Mouse (Mus musculus): ENCODE data around the gene Vps36. TPM values are rescaled to one million over a fixed set of nuclear protein-coding genes. Genes with fewer than 3 reads are reported as not detected.

Gene Vps36
- total RNA-seq, 2 experiments from 2014 or later: 6.1 to 7.1 TPM

Other genes starting within 250 kb of the Vps36 start
- gene Defb13, start 246.0 kb upstream of the Vps36 start, total RNA-seq (2015; ENCODE audit: low replicate concordance): not detected in 2 replicates
- not detected in 2 replicates for gene Defb13, start 246.0 kb upstream of the Vps36 start, total RNA-seq (2017; ENCODE audit: low replicate concordance)
- not detected in 2 replicates for gene Fam90a1a, start 234.1 kb upstream of the Vps36 start, total RNA-seq (2015; ENCODE audit: low replicate concordance)
- not detected in 2 replicates for gene Fam90a1a, start 234.1 kb upstream of the Vps36 start, total RNA-seq (2017; ENCODE audit: low replicate concordance)
- gene Ccdc70, start 223.0 kb upstream of the Vps36 start, total RNA-seq (2015; ENCODE audit: low replicate concordance): not detected in 2 replicates
- not detected in 2 replicates for gene Ccdc70, start 223.0 kb upstream of the Vps36 start, total RNA-seq (2017; ENCODE audit: low replicate concordance)
- gene Atp7b, start 132.5 kb upstream of the Vps36 start, total RNA-seq (2015; ENCODE audit: low replicate concordance): 8.6 and 11.3 TPM in 2 replicates
- 4.5 and 8.5 TPM in 2 replicates for gene Atp7b, start 132.5 kb upstream of the Vps36 start, total RNA-seq (2017; ENCODE audit: low replicate concordance)
- gene Alg11, start 132.1 kb upstream of the Vps36 start, total RNA-seq (2015; ENCODE audit: low replicate concordance): 3.2 and 5.4 TPM in 2 replicates
- gene Alg11, start 132.1 kb upstream of the Vps36 start, total RNA-seq (2017; ENCODE audit: low replicate concordance): 4.7 and 28.4 TPM in 2 replicates
- gene Nek5, start 67.8 kb upstream of the Vps36 start, total RNA-seq (2015; ENCODE audit: low replicate concordance): not detected in 2 replicates
- gene Nek5, start 67.8 kb upstream of the Vps36 start, total RNA-seq (2017; ENCODE audit: low replicate concordance): not detected in 2 replicates
- 18.9 and 45.0 TPM in 2 replicates for gene Nek3, start 26.4 kb upstream of the Vps36 start, total RNA-seq (2015; ENCODE audit: low replicate concordance)
- 39.0 and 46.9 TPM in 2 replicates for gene Nek3, start 26.4 kb upstream of the Vps36 start, total RNA-seq (2017; ENCODE audit: low replicate concordance)
- 292 and 294 TPM in 2 replicates for gene Ckap2, start 7.0 kb upstream of the Vps36 start, total RNA-seq (2015; ENCODE audit: low replicate concordance)
- gene Ckap2, start 7.0 kb upstream of the Vps36 start, total RNA-seq (2017; ENCODE audit: low replicate concordance): 270 and 283 TPM in 2 replicates
- not detected in 2 replicates for gene Thsd1, start 34.5 kb downstream of the Vps36 start, total RNA-seq (2015; ENCODE audit: low replicate concordance)
- 0.13 TPM in 1 of 2 replicates, not detected in the other for gene Thsd1, start 34.5 kb downstream of the Vps36 start, total RNA-seq (2017; ENCODE audit: low replicate concordance)
- not detected in 2 replicates for gene Tpte, start 90.6 kb downstream of the Vps36 start, total RNA-seq (2015; ENCODE audit: low replicate concordance)
- not detected in 2 replicates for gene Tpte, start 90.6 kb downstream of the Vps36 start, total RNA-seq (2017; ENCODE audit: low replicate concordance)
- gene Slc25a15, start 205.8 kb downstream of the Vps36 start, total RNA-seq (2015; ENCODE audit: low replicate concordance): 1.1 and 2.1 TPM in 2 replicates
- 0.38 and 1.9 TPM in 2 replicates for gene Slc25a15, start 205.8 kb downstream of the Vps36 start, total RNA-seq (2017; ENCODE audit: low replicate concordance)
- 7.6 and 10.1 TPM in 2 replicates for gene Mrps31, start 218.6 kb downstream of the Vps36 start, total RNA-seq (2015; ENCODE audit: low replicate concordance)
- gene Mrps31, start 218.6 kb downstream of the Vps36 start, total RNA-seq (2017; ENCODE audit: low replicate concordance): 8.5 and 11.0 TPM in 2 replicates